Mouse (Mus musculus) bone marrow macrophage, adult 2 months (primary cell): ENCODE measurements at regions not wholly inside any gene's neighbourhood (a gene's known extent, or its start where the extent isn't known, plus 50 kb on each side); places are given as distances from the start of the nearest gene placed in this dataset.

ENCODE experiments used
- CTCF ChIP-seq: IDR thresholded peaks from 2 replicates; pipeline ENCODE4 v1.5.1; 2012; ENCODE audit warnings: low read depth, mild to moderate bottlenecking, low read length, moderate library complexity
- POLR2A ChIP-seq: IDR thresholded peaks from 2 replicates; pipeline ENCODE4 v1.6.1; 2012; ENCODE audit warnings: mild to moderate bottlenecking, low read depth, low read length, borderline replicate concordance

DNA sequence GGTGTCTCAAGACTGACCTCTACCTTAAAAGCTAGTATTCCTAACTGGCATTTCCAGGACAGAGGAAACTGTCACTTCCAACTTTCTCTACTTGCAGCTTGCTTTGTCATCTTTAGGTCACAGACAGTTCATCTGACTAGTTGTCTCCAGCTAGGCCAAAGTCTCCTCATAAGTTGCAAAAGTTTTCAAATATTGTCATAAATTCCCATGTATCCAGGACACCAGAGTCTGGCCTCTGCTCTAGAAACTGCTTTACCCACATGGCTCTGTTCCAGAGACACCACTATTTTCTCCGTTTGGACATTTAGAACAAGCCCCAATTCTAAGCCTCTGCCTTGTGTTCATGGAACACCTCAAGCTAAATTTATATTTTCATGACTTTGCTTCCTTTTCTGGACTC, 205.0 kb downstream of the Btg1 start:
- TF ChIP-seq POLR2A = no peak
- no peak for TF ChIP-seq CTCF
